Mouse (Mus musculus): ENCODE results near the gene Psmc3. TPM values are rescaled to one million over a fixed set of nuclear protein-coding genes. Genes with fewer than 3 reads are reported as not detected.

Psmc3 gene
- total and polyA plus RNA-seq, 3 experiments: 214 to 284 (median 257) TPM

DNA sequence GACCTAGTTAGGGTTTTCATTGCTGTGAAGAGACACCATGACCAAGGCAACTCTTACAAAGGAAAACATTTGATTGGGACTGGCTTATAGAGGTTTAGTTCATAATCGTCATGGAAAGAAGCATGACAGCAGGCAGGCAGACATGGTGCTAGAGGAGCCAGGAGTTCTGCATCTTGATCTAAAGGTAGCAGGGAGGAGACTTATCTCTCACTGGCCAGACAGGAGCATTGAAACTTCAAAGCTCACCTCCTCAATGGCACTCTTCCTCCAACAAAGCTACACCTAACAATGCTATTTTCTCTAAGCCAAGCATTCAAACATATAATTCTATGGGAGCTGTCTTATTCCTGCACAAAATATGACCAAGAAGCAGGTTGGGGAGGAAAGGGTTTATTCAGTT is 27.3 kb upstream of the Psmc3 start:
- TF ChIP-seq GABPA (IDR thresholded peaks at IDR 0.05; ENCODE audit: insufficient replicate concordance, low read depth, low read length) (no peak), MAFK (IDR thresholded peaks at IDR 0.05; ENCODE audit: insufficient replicate concordance, low read length) (no peak), KAT2A (IDR thresholded peaks at IDR 0.05; ENCODE audit: insufficient replicate concordance, low read length) (no peak), JUN (IDR thresholded peaks at IDR 0.05; ENCODE audit: insufficient read depth, low read depth, low read length) (no peak), ZMIZ1 (IDR thresholded peaks at IDR 0.05; ENCODE audit: low read depth, low read length) (no peak), CHD1 (IDR thresholded peaks at IDR 0.05; ENCODE audit: low read depth, low read length) (no peak), TCF12 (IDR thresholded peaks at IDR 0.05; ENCODE audit: low read depth, low read length) (no peak), SMC3 (IDR thresholded peaks at IDR 0.05; ENCODE audit: low read depth, low read length) (no peak)
- Histone ChIP-seq H3K36me3 (replicated peaks in 1 of 2; ENCODE audit: control insufficient read depth in 1 of 2, insufficient read depth in 1 of 2, low read length in 1 of 2) (peaks cover 0 to 12% of the 10 kb centered on the region in 2 experiments), H3K9me3 (replicated peaks; ENCODE audit: low read length) (no peaks in the 10 kb centered on the region), H3K4me1 (ENCODE audit: control insufficient read depth in 1 of 2, insufficient read depth in 2 of 2) (peaks cover 2 to 18% of the 10 kb centered on the region in 2 experiments; a peak in 2 of 4 replicates), H3K79me2 (replicated peaks; ENCODE audit: control insufficient read depth, extremely low read depth, insufficient read depth, poor library complexity, severe bottlenecking) (no peaks in the 10 kb centered on the region), H3K27me3 (replicated peaks) (no peaks in the 10 kb centered on the region), H3K9ac (ENCODE audit: insufficient read depth, low read depth) (no peak overlapping the region), H3K4me2 (ENCODE audit: insufficient read depth, low read depth, poor library complexity, severe bottlenecking) (no peak overlapping the region), H3K27ac (ENCODE audit: insufficient read depth, low read depth) (no peak overlapping the region), H3K4me3 (replicated peaks in 1 of 3; ENCODE audit: low read depth in 2 of 3, low read length in 2 of 3, poor library complexity in 1 of 3) (no peak overlapping the region)
- no peak for DNase-seq (ENCODE audit: extremely low read depth)
- dilution Hi-C loops (cut with MboI; ENCODE audit: extremely low pct_ligation_motif_present, extremely low pct_unique_long_range_greater_than_20kb, low sequenced_read_pairs) (no loop called here), in situ Hi-C loops (cut with MboI; ENCODE audit: low pct_ligation_motif_present, low pct_unique_long_range_greater_than_20kb, low sequenced_read_pairs) (no loop called here)

- Histone ChIP-seq H3K27ac (ENCODE audit: insufficient read depth, low read depth) (no peak overlapping the region), H3K9me3 (replicated peaks; ENCODE audit: low read length) (no peaks in the 10 kb centered on the region), H3K4me2 (ENCODE audit: insufficient read depth, low read depth, poor library complexity, severe bottlenecking) (no peak overlapping the region), H3K9ac (ENCODE audit: insufficient read depth, low read depth) (no peak overlapping the region), H3K27me3 (replicated peaks) (no peaks in the 10 kb centered on the region), H3K4me3 (replicated peaks in 1 of 3; ENCODE audit: low read depth in 2 of 3, low read length in 2 of 3, poor library complexity in 1 of 3) (no peak overlapping the region), H3K79me2 (replicated peaks; ENCODE audit: control insufficient read depth, extremely low read depth, insufficient read depth, poor library complexity, severe bottlenecking) (no peaks in the 10 kb centered on the region), H3K4me1 (ENCODE audit: control insufficient read depth in 1 of 2, insufficient read depth in 2 of 2) (peaks cover 2 to 18% of the 10 kb centered on the region in 2 experiments; a peak in 2 of 4 replicates), H3K36me3 (replicated peaks in 1 of 2; ENCODE audit: control insufficient read depth in 1 of 2, insufficient read depth in 1 of 2, low read length in 1 of 2) (peaks cover 0 to 7% of the 10 kb centered on the region in 2 experiments)
- dilution Hi-C loops (cut with MboI; ENCODE audit: extremely low pct_ligation_motif_present, extremely low pct_unique_long_range_greater_than_20kb, low sequenced_read_pairs) (no loop called here), in situ Hi-C loops (cut with MboI; ENCODE audit: low pct_ligation_motif_present, low pct_unique_long_range_greater_than_20kb, low sequenced_read_pairs) (no loop called here)
- no peak for DNase-seq (ENCODE audit: extremely low read depth)
- TF ChIP-seq POLR2AphosphoS2 (IDR thresholded peaks at IDR 0.05; ENCODE audit: low read depth, low read length) (no peak), ZNF384 (IDR thresholded peaks at IDR 0.05; ENCODE audit: low read depth, low read length) (no peak), CTCF (conservative IDR thresholded peaks at IDR 0.05 in 1 of 2, IDR thresholded peaks at IDR 0.05 in 1 of 2; ENCODE audit: low read depth in 2 of 2, low read length in 2 of 2) (no peak)
Measured at GRCm38 (mm10) chr2:91027391-91028214, 26.2 kb upstream of the Psmc3 start.

DNA sequence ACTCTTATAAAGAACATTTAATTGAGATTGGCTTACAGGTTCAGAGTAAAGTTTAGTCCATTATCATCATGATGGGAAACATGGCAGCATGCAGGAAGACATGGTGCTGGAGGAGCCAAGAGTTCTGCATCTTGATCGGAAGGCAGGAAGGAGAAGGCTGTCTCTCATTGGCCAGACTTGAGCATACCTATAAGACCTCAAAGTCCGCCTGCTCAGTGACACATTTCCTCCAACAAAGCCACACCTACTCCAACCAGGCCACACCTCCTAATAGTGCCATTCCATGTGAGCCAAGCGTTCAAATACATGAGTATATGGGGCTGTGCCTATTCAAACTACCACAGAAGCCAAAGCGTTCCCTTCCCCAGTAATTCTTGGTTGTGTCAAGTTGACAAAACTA is 22.6 kb upstream of the Psmc3 start:
- DNase-seq (ENCODE audit: extremely low read depth): no peak
- Histone ChIP-seq H3K9ac (ENCODE audit: insufficient read depth, low read depth) (no peak overlapping the region), H3K36me3 (replicated peaks in 1 of 2; ENCODE audit: control insufficient read depth in 1 of 2, insufficient read depth in 1 of 2, low read length in 1 of 2) (no peaks in the 10 kb centered on the region)

More for the DNA sequence above, 22.6 kb upstream of the Psmc3 start:
- Histone ChIP-seq H3K79me2 (replicated peaks; ENCODE audit: control insufficient read depth, extremely low read depth, insufficient read depth, poor library complexity, severe bottlenecking) (no peaks in the 10 kb centered on the region), H3K27ac (ENCODE audit: insufficient read depth, low read depth) (no peak overlapping the region), H3K4me1 (ENCODE audit: control insufficient read depth in 1 of 2, insufficient read depth in 2 of 2) (peaks cover 0 to 8% of the 10 kb centered on the region in 2 experiments; a peak in 1 of 4 replicates), H3K9me3 (replicated peaks; ENCODE audit: low read length) (no peaks in the 10 kb centered on the region), H3K4me2 (ENCODE audit: insufficient read depth, low read depth, poor library complexity, severe bottlenecking) (no peak overlapping the region), H3K27me3 (replicated peaks) (no peaks in the 10 kb centered on the region), H3K4me3 (replicated peaks in 1 of 3; ENCODE audit: low read depth in 2 of 3, low read length in 2 of 3, poor library complexity in 1 of 3) (no peak overlapping the region)
- in situ Hi-C loops (cut with MboI; ENCODE audit: low pct_ligation_motif_present, low pct_unique_long_range_greater_than_20kb, low sequenced_read_pairs): no loop called here
- TF ChIP-seq CHD2 (IDR thresholded peaks at IDR 0.05; ENCODE audit: low read length) (no peak), CHD1 (IDR thresholded peaks at IDR 0.05; ENCODE audit: low read depth, low read length) (no peak), ZMIZ1 (IDR thresholded peaks at IDR 0.05; ENCODE audit: low read depth, low read length) (no peak), JUND (conservative IDR thresholded peaks at IDR 0.05; ENCODE audit: low read depth, low read length) (no peak), POLR2AphosphoS2 (IDR thresholded peaks at IDR 0.05; ENCODE audit: low read depth, low read length) (no peak), NELFE (IDR thresholded peaks at IDR 0.05; ENCODE audit: low read depth, low read length) (no peak), UBTF (IDR thresholded peaks at IDR 0.05; ENCODE audit: low read depth, low read length) (no peak), ELF1 (IDR thresholded peaks at IDR 0.05; ENCODE audit: low read depth, low read length) (no peak), HCFC1 (IDR thresholded peaks at IDR 0.05; ENCODE audit: low read depth, low read length) (no peak), SMC3 (IDR thresholded peaks at IDR 0.05; ENCODE audit: low read depth, low read length) (no peak), IRF4 (IDR thresholded peaks at IDR 0.05; ENCODE audit: low read depth, low read length) (no peak), MEF2A (IDR thresholded peaks at IDR 0.05; ENCODE audit: borderline replicate concordance, low read depth, low read length) (no peak), MAFK (IDR thresholded peaks at IDR 0.05; ENCODE audit: insufficient replicate concordance, low read length) (no peak), BHLHE40 (IDR thresholded peaks at IDR 0.05; ENCODE audit: low read depth, low read length) (no peak)
- dilution Hi-C loops (cut with MboI; ENCODE audit: extremely low pct_ligation_motif_present, extremely low pct_unique_long_range_greater_than_20kb, low sequenced_read_pairs): no loop called here

Data from CH12.LX (cell line).